Mouse (Mus musculus): Measurements from ENCODE around the gene Mef2a. TPM values are rescaled to one million over a fixed set of nuclear protein-coding genes. Genes with fewer than 3 reads are reported as not detected.
"Not testable (repeated sequence)": the region's sequence is repeated elsewhere in the genome, so short reads cannot be mapped to it uniquely, and the experiment has no call there.

The Mef2a gene
- total RNA-seq, 2 experiments from 2014 or later: 122 to 123 TPM

DNA sequence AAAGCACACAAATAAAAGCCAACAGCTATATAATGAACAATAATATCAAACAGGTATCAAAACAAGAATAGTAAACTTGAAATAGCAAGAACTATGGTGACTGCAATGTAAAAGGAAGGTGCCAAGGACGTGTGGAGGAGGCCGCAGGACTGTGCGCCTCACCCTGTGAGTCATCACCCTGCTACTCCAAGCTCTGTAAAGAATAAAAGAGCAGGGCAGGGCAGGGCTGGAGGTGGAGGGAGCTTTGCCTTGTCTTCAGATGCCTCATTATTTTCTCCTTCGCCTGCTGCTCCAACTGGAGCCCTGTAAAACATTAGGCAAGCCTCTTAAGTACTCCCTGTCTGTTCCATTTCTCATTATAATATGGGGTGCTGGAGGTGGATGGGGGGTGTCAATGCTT is 85.2 kb downstream of the Mef2a start:
- no peak for DNase-seq (ENCODE audit: low spot score in 2 of 2)
- intact Hi-C loops (cut with DNase I): no loop called here

DNA sequence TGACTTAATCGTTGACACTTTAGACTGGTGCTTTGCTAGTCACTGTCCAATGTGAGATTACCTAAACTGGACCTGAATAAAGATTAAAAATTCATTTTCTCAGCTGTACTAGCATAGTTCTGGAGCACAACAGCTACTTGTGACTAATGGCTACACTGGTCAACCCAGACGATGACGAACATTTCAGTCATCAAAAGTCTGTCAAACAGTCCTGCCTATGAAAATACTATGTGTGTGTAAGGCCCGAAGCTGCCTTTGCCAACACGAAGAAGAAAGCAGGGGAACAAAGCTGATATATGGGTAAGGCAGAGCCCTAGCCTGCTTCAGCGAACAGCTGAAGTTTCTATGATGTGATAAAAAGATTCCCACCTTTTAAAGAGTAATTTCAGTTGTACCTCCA is 89.1 kb downstream of the Mef2a start:
- intact Hi-C loops (cut with DNase I): no loop called here
- DNase-seq (ENCODE audit: low spot score in 2 of 2): no peak

DNA sequence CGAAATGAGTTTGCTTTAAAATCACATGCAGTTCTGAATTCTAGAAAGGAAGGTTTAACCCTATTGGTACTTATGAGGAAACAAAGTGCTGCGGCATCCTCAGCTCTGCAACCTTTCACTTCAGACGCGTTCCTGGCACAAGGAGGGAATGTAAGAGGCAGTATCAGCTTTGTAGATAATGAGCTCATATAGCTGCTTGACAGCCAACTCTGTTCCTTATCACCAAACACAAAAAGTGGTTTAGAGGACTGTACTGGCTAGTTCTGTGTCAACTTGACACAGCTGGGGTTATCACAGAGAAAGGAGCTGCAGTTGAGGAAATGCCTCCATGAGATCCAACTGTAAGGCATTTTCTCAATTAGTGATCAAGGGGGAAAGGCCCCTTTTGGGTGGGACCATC is 102.2 kb downstream of the Mef2a start:
- DNase-seq (ENCODE audit: low spot score in 2 of 2); intact Hi-C loops (cut with DNase I): not testable (repeated sequence)

DNA sequence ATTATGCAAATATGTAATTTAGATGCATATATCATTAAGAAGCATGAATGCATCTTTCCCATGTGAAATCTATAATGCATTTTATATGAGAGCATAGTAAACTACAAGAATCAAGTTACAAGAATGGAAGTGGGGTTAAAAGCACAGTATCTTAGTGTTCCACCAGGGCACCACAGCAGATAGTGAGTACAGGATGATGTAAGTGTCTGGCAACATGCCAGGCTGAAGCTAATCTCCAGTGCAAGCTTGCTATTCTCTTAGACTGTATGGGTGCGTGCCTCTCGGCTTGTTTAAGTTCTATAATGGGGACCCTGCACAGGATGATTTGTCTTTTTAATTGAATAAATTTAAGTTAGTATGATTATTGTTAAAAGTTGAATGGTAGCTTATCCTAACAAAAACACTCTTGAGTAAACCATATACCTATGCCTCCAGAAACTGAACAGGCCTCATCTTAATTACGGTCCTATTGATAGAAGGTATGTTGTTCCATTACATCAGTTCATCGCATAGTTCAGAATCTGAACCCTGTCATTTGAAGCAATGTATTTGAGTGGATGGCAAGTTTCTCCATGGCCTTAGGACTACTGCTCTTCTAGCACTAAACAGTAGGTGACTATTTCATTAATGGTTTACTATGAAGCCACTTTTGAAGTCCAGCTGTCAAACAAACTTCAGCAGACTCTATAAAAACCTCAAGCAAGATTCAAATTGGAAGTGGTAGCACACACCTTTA is 112.7 kb downstream of the Mef2a start:
- intact Hi-C loops (cut with DNase I): no loop called here
- peak; percentile 70 to 74 for DNase-seq (ENCODE audit: low spot score in 2 of 2)

DNA sequence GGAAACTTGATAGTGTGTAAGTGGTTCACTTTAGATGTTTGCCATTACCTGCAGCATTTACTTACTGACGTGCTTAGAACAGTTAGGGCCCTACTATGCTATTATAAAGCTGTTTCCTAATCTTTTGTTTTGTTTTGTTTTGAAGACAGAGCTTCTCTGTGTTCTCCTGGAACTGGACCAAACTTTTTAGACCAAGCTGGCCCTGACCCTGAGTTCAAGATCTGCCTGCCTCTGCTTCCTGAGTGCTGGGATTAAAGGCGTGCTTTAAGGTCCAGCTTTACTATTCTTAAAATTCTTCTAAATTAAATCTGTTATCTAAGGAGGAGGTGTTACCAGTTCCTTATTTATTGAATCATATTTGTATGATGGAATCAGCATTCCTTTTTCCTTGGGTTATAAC is 126.6 kb downstream of the Mef2a start:
- intact Hi-C loops (cut with DNase I): loop anchor here (10.0 kb wide), 1 partner anchor 279 kb away; no protein-coding TSS in a partner anchor

DNA sequence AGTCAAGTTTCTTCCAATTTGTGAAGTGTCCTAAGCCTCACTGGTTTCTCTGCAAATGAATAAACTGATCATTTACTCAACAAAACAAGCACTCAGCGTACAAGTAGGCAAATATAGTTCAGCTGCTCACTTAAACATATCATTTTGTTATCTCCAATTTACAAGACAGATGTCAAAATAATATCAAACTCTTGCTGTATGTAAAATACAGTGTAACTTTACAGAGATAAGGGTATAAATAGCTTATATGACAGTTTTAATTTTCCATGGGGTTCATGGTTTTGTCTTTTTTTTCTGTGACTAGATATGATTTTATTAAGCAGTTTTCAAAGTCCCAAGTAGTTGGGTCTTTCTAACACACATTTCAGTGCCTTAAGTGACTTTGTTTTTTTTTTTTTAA is 127.4 kb downstream of the Mef2a start:
- intact Hi-C loops (cut with DNase I): loop anchor here (10.0 kb wide), 1 partner anchor 280 kb away; no protein-coding TSS in a partner anchor
- DNase-seq (ENCODE audit: low spot score in 2 of 2): no peak

More for the DNA sequence above, 126.6 kb downstream of the Mef2a start:
- DNase-seq (ENCODE audit: low spot score in 2 of 2): no peak

DNA sequence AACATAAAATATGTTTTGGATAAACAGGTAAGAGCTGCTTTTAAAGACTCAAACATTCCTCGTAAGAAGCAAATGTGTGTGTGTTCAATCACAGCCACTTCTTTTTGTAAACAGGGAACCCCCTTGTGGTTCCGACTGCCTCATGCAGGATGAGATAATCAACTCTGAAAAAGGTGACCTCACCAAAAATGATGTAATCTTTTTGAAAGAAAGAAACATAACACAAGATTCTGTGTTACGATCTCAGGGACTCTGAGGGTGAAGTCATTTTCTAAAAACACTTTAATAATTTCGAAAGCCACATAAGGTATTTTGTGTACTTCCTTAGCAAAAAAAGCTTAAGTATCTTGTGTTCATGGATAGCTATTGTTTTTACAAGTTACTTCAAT is 128.8 kb downstream of the Mef2a start:
- intact Hi-C loops (cut with DNase I): loop anchor here (2.0 to 10.0 kb wide), 3 partner anchors 128 to 387 kb away; partner anchors contain the start of gene Mef2a
- DNase-seq (ENCODE audit: low spot score in 2 of 2): peak in 1 of 2 experiments; percentile 34

DNA sequence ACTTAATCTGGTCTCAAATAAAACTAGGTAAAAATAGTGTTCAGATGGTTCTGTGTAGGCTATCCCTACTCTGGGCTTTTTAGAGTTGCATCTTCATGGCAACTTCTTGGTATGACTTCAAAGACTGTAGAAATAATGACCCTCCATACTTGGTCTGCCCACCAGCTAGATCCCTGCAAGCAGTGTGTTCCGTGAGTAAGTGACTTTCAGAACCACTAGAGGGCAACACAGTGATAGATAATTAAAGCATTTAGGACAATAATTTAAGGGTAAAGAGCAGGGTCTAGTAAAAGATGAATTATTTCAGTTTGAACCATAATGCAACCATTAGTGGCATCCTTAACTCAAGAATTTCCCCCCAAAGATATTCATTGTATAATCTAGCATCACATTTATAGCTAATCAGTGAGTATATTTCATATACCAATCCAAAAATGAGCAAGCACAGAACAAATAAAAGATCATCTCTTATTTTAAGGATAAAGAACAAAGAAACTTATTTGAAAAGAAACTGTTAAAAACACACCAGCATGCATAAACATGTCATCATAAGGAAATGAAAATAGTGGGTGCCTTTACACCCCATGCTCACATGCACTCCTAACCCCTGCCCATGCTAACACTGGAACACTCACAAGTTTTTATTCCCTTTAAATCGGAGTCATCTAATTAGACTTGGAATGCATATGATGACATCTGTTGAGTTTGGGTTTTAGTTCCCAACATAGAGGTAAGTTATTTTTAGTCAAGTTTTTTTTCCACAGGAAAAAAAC is 129.4 kb downstream of the Mef2a start:
- intact Hi-C loops (cut with DNase I): loop anchor here (2.0 to 10.0 kb wide), 3 partner anchors 129 to 387 kb away; partner anchors contain the start of gene Mef2a
- peak in 1 of 2 experiments; percentile 41 for DNase-seq (ENCODE audit: low spot score in 2 of 2)

DNA sequence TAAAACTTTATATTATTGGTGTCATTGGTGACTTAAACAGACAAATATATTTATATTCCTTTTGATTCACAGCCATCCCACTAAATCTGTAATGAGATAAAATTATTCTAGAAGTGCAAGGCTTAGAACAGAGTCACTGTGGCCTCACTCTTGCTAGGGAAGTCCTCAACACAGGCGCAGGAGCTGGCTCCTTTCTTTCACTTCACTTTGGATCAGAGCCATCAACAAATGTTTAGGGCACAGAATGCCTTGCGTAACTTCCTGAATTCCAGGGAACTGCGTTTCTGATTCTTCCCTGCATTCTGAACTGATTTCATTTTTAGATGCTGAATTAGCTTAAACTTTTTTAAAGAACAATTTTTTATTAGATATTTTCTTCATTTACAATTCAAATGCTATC is 130.7 kb downstream of the Mef2a start:
- intact Hi-C loops (cut with DNase I): loop anchor here (2.0 to 10.0 kb wide), 3 partner anchors 130 to 389 kb away; partner anchors contain the start of gene Mef2a
- DNase-seq (ENCODE audit: low spot score in 2 of 2): no peak

DNA sequence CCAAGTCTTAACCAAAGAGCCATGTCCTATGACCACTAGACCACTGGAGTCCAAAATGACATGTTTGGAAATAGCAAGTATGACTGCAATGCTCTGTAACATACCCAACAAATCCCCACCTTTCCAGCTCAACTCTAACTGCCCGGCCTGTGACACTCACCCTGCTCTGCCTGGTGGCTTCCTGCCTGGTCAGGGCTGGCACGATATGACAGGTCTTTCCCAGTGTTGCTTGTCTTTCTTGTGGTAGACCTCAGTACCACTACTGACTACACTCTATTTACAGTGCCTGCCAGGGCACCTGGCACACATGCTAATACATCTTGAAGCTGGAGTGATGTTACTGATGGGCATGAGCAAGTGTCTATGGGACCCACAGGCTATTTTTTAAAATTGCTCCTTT is 134.9 kb downstream of the Mef2a start:
- DNase-seq (ENCODE audit: low spot score in 2 of 2): no peak
- intact Hi-C loops (cut with DNase I): no loop called here

DNA sequence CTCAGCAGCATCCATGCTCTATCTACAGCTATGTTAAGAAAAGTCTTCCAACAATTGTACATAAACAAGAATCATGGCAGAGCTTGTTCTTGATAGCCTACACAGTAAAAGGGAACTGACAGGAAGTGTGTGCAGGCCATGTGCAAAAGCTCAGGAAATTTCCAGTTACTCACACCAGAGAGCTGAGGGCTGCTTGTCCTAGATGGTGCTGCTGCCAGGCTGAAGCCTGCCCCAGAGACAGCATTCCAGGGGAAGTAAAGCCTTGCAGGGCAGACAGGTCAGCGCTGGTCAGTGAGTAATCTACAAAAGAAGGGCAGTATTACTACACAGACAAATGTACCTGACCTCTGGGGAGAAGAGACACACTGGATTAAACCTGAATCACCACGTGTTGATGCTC is 136.3 kb downstream of the Mef2a start:
- DNase-seq (ENCODE audit: low spot score in 2 of 2): no peak
- intact Hi-C loops (cut with DNase I): no loop called here

DNA sequence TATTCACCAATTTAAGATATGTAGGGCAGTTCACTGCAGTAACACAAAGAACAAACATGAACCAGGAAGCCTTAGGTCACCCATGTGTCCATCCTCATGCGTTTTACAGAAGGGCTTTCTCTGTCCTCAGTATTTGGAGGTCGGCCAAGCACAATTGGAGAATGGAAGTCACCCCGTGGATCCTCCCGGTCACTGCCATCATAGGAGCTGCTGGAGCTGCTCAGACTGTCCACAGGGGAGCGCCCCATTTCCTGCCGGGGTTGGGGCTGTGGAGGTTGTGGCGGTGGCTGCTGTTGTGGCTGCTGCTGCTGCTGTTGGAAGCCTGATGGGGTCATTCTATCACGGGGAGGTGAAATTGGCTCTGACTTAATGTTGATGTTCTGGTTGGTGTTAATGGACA is 137.9 kb downstream of the Mef2a start:
- intact Hi-C loops (cut with DNase I): no loop called here
- DNase-seq (ENCODE audit: low spot score in 2 of 2): no peak

DNA sequence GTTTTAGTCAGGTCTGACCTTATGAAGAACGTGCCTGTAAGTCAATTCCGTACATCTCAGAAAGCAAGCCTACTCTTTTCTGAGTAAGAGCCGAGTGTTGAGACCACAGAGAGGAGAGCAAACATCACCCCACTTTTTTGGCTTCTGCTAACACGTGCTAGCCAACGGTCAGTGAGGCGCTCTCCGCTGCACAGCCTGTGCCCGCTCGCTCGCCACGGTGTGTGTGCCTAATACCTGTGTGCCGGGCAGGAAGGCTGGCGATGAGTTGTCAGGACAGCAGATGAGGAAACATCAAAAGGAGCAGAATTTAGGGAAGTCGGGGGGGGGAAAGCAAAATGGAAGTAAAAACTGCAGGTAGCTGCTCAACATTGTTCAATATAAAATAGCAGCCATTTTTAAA is 140.2 kb downstream of the Mef2a start:
- intact Hi-C loops (cut with DNase I): no loop called here
- DNase-seq (ENCODE audit: low spot score in 2 of 2): no peak

DNA sequence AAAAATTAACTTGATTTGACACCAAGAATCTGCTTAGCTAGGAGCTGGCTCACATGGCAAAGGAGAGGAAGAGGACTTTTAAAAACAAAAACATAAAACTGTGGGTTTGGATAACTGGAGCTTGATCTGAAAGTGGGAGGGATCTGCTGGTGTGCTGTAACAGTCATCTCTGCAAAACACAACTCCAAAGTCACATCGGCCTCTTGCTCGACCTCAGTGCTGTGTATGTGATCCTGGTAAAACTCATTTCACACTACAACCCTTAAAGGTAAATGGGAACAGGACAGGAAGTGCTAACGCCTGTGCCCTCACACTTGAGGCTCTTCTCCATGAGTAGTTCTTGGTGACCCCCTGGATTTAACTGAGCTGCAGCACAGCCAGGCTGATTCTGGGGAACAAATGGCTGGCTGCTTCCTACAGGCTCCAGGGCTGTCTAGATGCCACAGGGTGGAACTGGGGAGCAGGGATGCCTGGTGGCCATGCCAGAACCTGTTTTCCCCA is 142.0 kb downstream of the Mef2a start:
- intact Hi-C loops (cut with DNase I): no loop called here
- no peak for DNase-seq (ENCODE audit: low spot score in 2 of 2)

DNA sequence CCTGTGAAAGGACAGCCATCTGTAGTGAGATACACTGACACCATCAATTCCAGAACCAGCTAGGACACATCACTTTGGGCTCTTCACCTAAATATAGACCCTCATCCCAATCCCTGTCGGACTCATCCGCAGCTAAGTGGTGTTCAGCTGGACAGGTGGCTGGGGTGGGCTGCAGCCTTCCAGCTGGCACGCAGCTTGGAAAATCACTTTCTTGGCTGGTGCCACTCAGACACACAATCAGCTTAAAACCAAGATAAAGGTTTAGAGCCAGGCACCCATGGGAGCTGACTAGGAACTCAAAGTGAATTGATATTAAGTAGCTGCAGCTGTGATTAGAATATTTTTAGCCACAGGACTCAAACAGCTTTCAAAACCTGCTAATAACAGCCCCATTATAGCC is 142.4 kb downstream of the Mef2a start:
- DNase-seq (ENCODE audit: low spot score in 2 of 2): no peak
- intact Hi-C loops (cut with DNase I): no loop called here

DNA sequence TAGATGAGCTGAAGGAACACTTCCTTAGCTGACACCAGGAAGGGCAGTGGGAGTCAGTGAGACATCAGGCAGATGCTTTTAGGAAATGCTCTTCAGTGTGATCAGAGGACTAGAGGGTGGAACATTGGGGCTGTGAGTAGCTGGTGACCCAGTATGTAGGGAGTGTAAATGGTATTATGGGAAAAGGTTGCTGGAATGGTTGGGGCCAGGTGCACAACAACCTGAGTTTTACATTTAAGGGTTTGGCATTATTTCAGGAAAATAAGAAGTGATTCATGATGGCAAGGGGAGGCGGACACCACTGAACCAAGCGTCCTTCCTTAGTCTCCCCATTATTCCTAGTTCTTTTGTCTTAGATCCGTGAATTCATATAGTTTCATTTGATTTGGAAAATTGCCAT is 143.0 kb downstream of the Mef2a start:
- intact Hi-C loops (cut with DNase I): loop anchor here (5.0 kb wide), 1 partner anchor 403 kb away; no protein-coding TSS in a partner anchor
- DNase-seq (ENCODE audit: low spot score in 2 of 2): no peak

DNA sequence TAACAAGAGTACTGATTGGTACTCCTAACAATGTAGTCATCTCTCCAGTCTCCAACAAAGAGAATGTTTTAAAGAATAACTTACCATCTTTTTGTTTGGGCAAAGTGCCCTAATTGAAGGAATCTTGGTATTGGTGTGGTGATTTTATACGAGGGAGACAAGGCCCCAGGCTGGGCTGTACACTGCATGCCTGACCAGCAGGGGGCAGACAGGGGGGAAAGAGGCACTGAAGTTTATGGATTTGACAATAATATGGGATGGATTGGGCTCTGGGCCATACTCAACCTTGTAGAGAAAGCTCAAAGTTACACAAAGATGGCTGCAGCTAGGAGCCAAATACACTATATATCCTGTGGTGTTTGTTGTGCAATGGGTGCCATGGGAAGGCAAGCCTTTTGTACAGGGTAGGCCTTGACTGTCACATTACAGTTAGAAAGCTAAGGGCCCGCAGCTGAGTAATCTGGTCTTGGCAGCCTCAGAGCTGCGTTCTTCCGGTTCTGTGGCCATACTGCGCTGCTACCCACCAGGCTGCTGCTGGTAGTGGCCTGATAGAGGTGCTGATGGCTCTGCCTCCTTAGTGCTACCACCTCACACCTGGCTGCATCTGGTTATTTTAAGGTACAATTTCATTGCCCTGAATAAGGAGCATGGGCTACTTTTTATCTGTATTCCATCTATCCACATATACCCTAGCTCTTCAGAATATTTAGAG is 143.6 kb downstream of the Mef2a start:
- DNase-seq (ENCODE audit: low spot score in 2 of 2): no peak
- intact Hi-C loops (cut with DNase I): loop anchor here (5.0 kb wide), 1 partner anchor 403 kb away; no protein-coding TSS in a partner anchor

DNA sequence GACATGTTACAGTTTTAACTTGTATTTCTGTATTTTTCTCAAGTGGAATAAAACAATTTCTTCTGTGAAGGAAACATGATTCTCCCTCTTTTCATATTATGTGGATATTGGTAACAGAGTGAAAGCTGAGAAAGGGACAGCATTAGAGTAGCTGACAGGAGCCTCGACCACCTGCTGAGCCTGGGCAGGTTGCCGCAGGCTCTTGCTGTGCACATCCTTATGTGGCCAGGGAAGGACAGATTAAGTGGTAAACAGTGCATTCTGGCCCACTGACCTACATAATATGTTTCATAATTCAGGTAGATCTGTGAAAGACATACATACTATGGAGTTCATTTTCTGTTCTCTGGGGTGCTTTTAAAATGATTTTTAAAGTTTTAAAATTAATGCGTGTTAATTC is 144.3 kb downstream of the Mef2a start:
- intact Hi-C loops (cut with DNase I): loop anchor here (5.0 kb wide), 1 partner anchor 404 kb away; no protein-coding TSS in a partner anchor
- no peak for DNase-seq (ENCODE audit: low spot score in 2 of 2)

DNA sequence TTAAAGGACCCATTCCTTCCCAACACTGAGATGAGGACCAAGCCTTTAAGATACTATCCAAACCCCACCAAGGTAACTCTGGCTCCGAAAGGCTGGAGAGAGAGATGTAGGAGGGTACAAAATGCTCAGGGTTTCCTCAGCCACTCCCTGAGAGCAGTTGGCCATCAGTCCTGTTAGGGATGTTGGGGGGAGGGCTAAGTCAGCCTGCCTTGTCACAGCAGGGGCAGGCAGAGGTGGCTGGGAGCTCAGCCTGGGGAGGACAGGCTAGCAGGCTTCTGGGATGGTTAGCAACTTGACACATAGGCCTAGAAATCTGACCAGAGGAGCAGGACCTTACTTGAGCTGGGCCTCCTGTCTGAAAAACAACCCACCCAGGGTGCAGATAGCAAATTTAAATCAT is 145.1 kb downstream of the Mef2a start:
- intact Hi-C loops (cut with DNase I): loop anchor here (5.0 kb wide), 1 partner anchor 405 kb away; no protein-coding TSS in a partner anchor
- DNase-seq (ENCODE audit: low spot score in 2 of 2): no peak

Measured in left cerebral cortex, postnatal 14 days (tissue).